Mouse (Mus musculus) embryonic fibroblast, embryonic 13.5 days (primary cell): Measurements from ENCODE around the gene Tpbg. TPM values are rescaled to one million over a fixed set of nuclear protein-coding genes. Genes with fewer than 3 reads are reported as not detected.
"Not testable (repeated sequence)": the region's sequence is repeated elsewhere in the genome, so short reads cannot be mapped to it uniquely, and the experiment has no call there.

ENCODE experiments used
- H3K27ac ChIP-seq: 2 replicates; pipeline ENCODE4 v1.5.1; 2012; ENCODE audit warnings: low read length, control low read depth, inconsistent platforms; ENCODE audit not compliant: insufficient read depth
- H3K4me1 ChIP-seq: 2 replicates; pipeline ENCODE4 v1.6.1; 2011; ENCODE audit warnings: low read length; ENCODE audit not compliant: control insufficient read depth, insufficient read depth
- H3K4me3 ChIP-seq: 2 replicates; pipeline ENCODE4 v1.5.1; 2011; ENCODE audit warnings: mild to moderate bottlenecking, control low read depth, low read length; ENCODE audit not compliant: insufficient read depth
- CTCF ChIP-seq: IDR thresholded peaks from 2 replicates; pipeline ENCODE4 v1.5.1; 2011; ENCODE audit warnings: mild to moderate bottlenecking, control low read depth, low read length, moderate library complexity, borderline replicate concordance; ENCODE audit not compliant: insufficient read depth
- POLR2A ChIP-seq: IDR thresholded peaks from 2 replicates; pipeline ENCODE4 v1.6.1; 2011; ENCODE audit warnings: low read depth, mild to moderate bottlenecking, control low read depth, low read length, moderate library complexity
- polyA plus RNA-seq: library from polyadenylated mRNA; stranded (reverse); fragments of >200 nt; gene quantifications from 2 replicates; pipeline ENCODE4 v1.2.4, GENCODE M21; 2011; ENCODE audit warnings: low read depth; ENCODE audit not compliant: missing spikeins, insufficient read length

Tpbg gene
- 42.1 and 46.2 TPM in 2 replicates for polyA plus RNA-seq

DNA sequence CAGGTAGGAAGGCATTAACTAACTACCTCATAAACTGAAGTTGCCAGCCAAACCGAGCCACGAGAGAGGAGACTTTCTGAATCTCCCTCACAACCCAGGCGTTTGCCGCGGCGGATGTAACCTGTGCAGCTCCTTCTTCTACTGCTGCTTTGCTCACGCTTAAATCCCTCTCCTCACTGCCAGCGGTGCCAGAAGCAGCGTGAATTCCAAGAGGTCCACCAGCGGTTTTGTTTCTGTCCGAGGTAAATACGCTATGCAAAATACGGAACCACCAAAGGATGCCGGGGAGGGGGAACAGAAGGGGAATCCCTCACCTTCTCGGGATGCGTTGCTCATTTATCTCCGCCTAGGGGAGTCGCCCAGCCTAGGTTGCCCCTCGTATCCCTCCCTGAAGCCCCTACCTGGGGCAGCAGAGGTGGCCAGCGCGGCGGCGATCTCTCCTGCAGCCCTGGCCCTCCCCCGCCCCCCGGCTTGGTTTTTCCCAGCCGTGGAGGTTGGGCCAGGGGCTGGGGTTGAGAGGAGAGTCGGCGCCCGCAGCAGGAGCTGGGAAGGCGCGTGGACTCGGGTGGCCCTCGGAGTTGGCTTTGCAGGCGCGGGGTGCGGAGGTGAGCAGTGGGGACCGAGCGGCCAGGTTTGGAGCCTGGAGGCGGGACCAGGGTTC is at the start of gene Tpbg:
TSS of gene Tpbg (plus strand) at position 30 of the 661 bp plus-strand sequence.
- H3K4me1 ChIP-seq, result 0 out of 2 replicates have a peak, but pooled peaks cover 2% of the 10 kb centered on the region
- H3K4me3 ChIP-seq, result peak within 1 kb of the TSS; percentile 74
- peak; percentile 73 for TF ChIP-seq POLR2A
- no peak for TF ChIP-seq CTCF
- H3K27ac ChIP-seq, result peak within 1 kb of the TSS; percentile 97

GRCm38 (mm10) chr9:85801986-85802385 is 40.2 kb upstream of the Tpbg start:
- H3K4me3 ChIP-seq, H3K27ac ChIP-seq, H3K4me1 ChIP-seq: not testable (repeated sequence)

GRCm38 (mm10) chr9:85802563-85802962 is 39.6 kb upstream of the Tpbg start:
- no peak overlapping the region for H3K4me3 ChIP-seq
- TF ChIP-seq POLR2A (no peak), CTCF (no peak)
- no peak overlapping the region for H3K27ac ChIP-seq
- H3K4me1 ChIP-seq, result no peaks in the 10 kb centered on the region; the same call in 1 of the 2 replicates

DNA sequence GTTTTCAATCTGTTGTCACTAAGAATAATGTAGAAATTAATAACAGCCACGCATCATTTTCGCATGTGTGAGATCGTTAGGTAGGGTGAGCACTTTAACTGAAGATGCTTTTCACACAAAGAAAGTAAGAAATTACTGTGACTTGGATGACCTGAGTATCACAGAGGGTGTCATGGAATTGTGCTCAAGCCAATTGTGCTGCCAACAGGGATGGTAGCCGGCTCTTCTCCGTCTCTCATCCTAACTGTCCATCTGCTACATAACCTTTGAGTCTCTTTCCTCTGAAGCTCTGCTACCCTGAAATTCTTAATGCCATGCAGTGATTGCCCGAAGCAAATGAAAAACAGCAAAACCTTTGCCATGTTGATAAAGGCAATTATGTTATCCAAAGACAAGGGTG is 35.8 kb upstream of the Tpbg start:
- Histone ChIP-seq H3K4me1 (peaks cover 4% of the 10 kb centered on the region; the same call in 1 of the 2 replicates), H3K27ac (no peak overlapping the region), H3K4me3 (no peak overlapping the region)
- TF ChIP-seq CTCF (no peak), POLR2A (no peak)

GRCm38 (mm10) chr9:85809246-85809645 is 32.9 kb upstream of the Tpbg start:
- peaks cover 4% of the 10 kb centered on the region; the same call in 1 of the 2 replicates for H3K4me1 ChIP-seq
- no peak overlapping the region for H3K4me3 ChIP-seq
- H3K27ac ChIP-seq, result peak overlapping the region; percentile 89
- TF ChIP-seq POLR2A, result no peak
- TF ChIP-seq CTCF, result no peak

DNA sequence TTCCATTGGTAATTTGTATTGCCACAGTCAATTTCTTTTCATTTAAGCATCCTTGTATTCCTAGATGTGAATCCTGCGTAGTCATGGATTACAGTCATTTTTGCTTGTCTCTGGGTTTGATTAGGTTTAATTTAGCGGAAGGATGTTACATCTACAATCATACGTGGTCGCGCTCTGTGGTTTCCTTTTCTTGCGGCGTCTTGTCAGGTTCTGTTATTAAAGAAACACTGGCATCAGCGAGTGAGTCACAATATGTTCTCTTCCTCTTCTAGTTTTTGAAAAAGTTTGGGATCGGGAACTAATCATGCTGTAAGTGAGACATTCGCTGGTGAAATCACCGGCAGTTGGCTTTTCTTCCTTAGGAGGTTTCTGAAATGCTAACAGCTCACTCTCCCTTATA is 21.4 kb upstream of the Tpbg start:
- Histone ChIP-seq H3K4me1 (no peaks in the 10 kb centered on the region), H3K4me3 (no peak overlapping the region; the same call in 1 of the 2 replicates), H3K27ac (peak overlapping the region; percentile 4; the same call in 1 of the 2 replicates)
- TF ChIP-seq POLR2A, result no peak
- TF ChIP-seq CTCF, result no peak

- no peak overlapping the region for H3K4me3 ChIP-seq
- TF ChIP-seq POLR2A, result no peak
- H3K27ac ChIP-seq, result no peak overlapping the region
These were observed 6.4 kb upstream of the Tpbg start for GRCm38 (mm10) chr9:85835521-85836425.

GRCm38 (mm10) chr9:85839626-85840025 is 2.6 kb upstream of the Tpbg start:
- TF ChIP-seq CTCF (no peak), POLR2A (no peak)
- Histone ChIP-seq H3K4me3 (no peak overlapping the region), H3K27ac (no peak overlapping the region), H3K4me1 (0 out of 2 replicates have a peak, but pooled peaks cover under 1% of the 10 kb centered on the region)

More at GRCm38 (mm10) chr9:85835521-85836425, 6.4 kb upstream of the Tpbg start:
- H3K4me1 ChIP-seq, result no peaks in the 10 kb centered on the region

DNA sequence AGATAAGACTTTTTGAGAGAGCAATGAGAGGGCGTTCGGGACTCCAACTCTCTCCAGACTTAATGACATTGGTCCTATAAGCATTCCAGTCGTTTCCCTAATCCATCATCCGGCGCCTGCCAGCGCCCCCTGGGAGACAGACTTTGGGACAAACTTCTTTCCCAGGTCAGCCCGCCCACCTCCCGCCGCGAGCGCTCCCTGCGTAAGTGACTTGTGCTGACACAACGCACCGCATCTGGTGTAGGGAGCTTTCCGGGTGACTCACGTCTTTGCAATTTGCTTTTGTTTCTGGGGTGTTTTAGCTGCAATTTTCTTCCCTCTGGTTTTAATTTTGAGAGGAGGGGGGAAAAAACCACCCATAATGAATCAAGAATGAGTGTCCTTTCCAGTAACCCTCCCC is 289 bp upstream of the Tpbg start:
- TF ChIP-seq CTCF, result no peak
- TF ChIP-seq POLR2A, result no peak
- peak overlapping the region; percentile 97 for H3K27ac ChIP-seq
- 0 out of 2 replicates have a peak, but pooled peaks cover 2% of the 10 kb centered on the region for H3K4me1 ChIP-seq
- peak overlapping the region; percentile 74 for H3K4me3 ChIP-seq
